Comparison of ENCODE assay signal across 15 mouse cellular contexts in the genomic region with DNA sequence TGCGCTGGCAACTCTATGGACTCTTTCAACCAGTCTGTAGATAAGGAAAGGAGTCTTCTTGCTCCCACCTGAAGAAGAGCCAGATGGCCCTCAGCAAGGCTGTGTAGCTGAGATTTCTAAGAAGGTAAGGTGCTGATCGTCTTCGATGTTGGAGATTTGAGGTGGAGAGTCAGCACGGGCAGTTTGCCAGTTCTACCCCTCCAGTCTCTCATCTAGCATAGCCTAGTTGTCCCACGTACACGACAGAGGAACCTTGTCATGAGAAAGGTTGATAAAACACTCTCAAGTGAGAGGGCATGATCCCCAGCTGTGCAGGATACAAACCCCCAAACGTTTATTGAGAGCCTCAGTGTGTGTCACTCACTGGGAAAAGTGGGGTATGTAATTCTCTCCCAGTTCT. TPM values are rescaled to one million over a fixed set of nuclear protein-coding genes. Genes with fewer than 3 reads are reported as not detected.
DNase-seq lines count a peak whose midpoint lies in the region; ATAC-seq lines count a peak whose summit lies in the region.
"Had no signal": no experiment of that assay in that cellular context is flagged by ENCODE, and none has a peak within 500 bp of the region (broad histone marks: within the 10 kb centered on the region; RNA-seq: fewer than 3 reads in every experiment).

No protein-coding gene starts in this region.

- no peaks in the 10 kb centered on the region for H3K27me3 ChIP-seq in heart, embryonic 14.5 days (ENCODE audit: control insufficient read depth, insufficient read depth, low read length)
- no peaks in the 10 kb centered on the region for H3K27me3 ChIP-seq in hindbrain, embryonic 11.5 days (ENCODE audit: control insufficient read depth, insufficient read depth, low read length)
- H3K27me3 ChIP-seq: heart, embryonic 15.5 days; hindbrain, embryonic 15.5 days had no signal

- H3K4me3 ChIP-seq in heart, embryonic 14.5 days (ENCODE audit: control insufficient read depth in 1 of 2, insufficient read depth in 1 of 2, low read depth in 1 of 2, low read length in 2 of 2): no peak overlapping the region
- no peak overlapping the region for H3K4me3 ChIP-seq in hindbrain, embryonic 11.5 days (ENCODE audit: low read depth, low read length)

- intact Hi-C loops in heart, postnatal 25 days (cut with DNase I): loop anchor here (5.0 to 10.0 kb wide), 2 partner anchors 37 to 340 kb away; partner anchors contain the start of gene Ate1

- H3K4me2 ChIP-seq in heart, embryonic 14.5 days (ENCODE audit: low read length): no peak overlapping the region
- no peak overlapping the region for H3K4me2 ChIP-seq in hindbrain, embryonic 11.5 days (replicated peaks; ENCODE audit: low read depth, low read length)

- H3K9me3 ChIP-seq in heart, embryonic 14.5 days (ENCODE audit: control insufficient read depth, low read length): no peaks in the 10 kb centered on the region
- no peaks in the 10 kb centered on the region for H3K9me3 ChIP-seq in hindbrain, embryonic 11.5 days (ENCODE audit: control insufficient read depth, low read length)
- H3K9me3 ChIP-seq: embryonic facial prominence, embryonic 10.5 days; heart, embryonic 15.5 days; hindbrain, embryonic 10.5 days; hindbrain, embryonic 15.5 days had no signal

- WGBS in heart, embryonic 14.5 days: 54% methylated on average over 7 of the region's 7 CpGs
- WGBS in hindbrain, embryonic 11.5 days: 75% methylated on average over 7 of the region's 7 CpGs

- no peak overlapping the region for H3K27ac ChIP-seq in heart, embryonic 14.5 days (replicated peaks in 1 of 2; ENCODE audit: control insufficient read depth in 1 of 2, insufficient read depth in 1 of 2, low read depth in 2 of 2, low read length in 2 of 2)
- no peak overlapping the region for H3K27ac ChIP-seq in hindbrain, embryonic 11.5 days (ENCODE audit: low read depth, low read length)
- H3K27ac ChIP-seq: heart, embryonic 15.5 days; hindbrain, embryonic 15.5 days had no signal

- 0 out of 2 replicates have a peak overlapping the region, but pooled peaks have one; percentile 3 for H3K9ac ChIP-seq in heart, embryonic 14.5 days (ENCODE audit: low read length)
- H3K9ac ChIP-seq in hindbrain, embryonic 11.5 days (ENCODE audit: low read depth, low read length): no peak overlapping the region
- H3K9ac ChIP-seq: heart, embryonic 15.5 days; hindbrain, embryonic 15.5 days had no signal

- peak; percentile 49 for DNase-seq in cerebellum, adult 11 months
- DNase-seq in heart, postnatal 25 days (ENCODE audit: low spot score): no peak
- DNase-seq in testis, postnatal 10 days (ENCODE audit: low spot score): peak; percentile 51
- no peak for DNase-seq in testis, postnatal 14 days (ENCODE audit: low spot score)
- DNase-seq in hindbrain, embryonic 11.5 days (ENCODE audit: low spot score): no peak
- DNase-seq: adrenal gland, postnatal 10 days; gastrocnemius, adult 2 months; gastrocnemius, postnatal 25 days; heart, postnatal 14 days had no signal

- H3K4me1 ChIP-seq in heart, embryonic 14.5 days (ENCODE audit: control insufficient read depth in 2 of 2, insufficient read depth in 2 of 2, low read length in 2 of 2): peaks cover 8 to 15% of the 10 kb centered on the region in 2 experiments
- peaks cover 10% of the 10 kb centered on the region; the same call in 1 of the 2 replicates for H3K4me1 ChIP-seq in hindbrain, embryonic 11.5 days (replicated peaks; ENCODE audit: control insufficient read depth, insufficient read depth, low read length)

- H3K36me3 ChIP-seq in heart, embryonic 14.5 days (ENCODE audit: control insufficient read depth, insufficient read depth, low read length): no peaks in the 10 kb centered on the region
- no peaks in the 10 kb centered on the region for H3K36me3 ChIP-seq in hindbrain, embryonic 11.5 days (ENCODE audit: control insufficient read depth, insufficient read depth, low read length)
- H3K36me3 ChIP-seq: embryonic facial prominence, embryonic 10.5 days; heart, embryonic 15.5 days; hindbrain, embryonic 10.5 days; hindbrain, embryonic 15.5 days had no signal

- no peak for ATAC-seq in cerebellum, adult (ENCODE audit: insufficient number of reproducible peaks, low FRiP score, low TSS enrichment)
- no peak for ATAC-seq in heart, embryonic 14.5 days (ENCODE audit: insufficient number of reproducible peaks, insufficient read depth, low FRiP score, low read depth)
- no peak for ATAC-seq in hindbrain, embryonic 11.5 days (ENCODE audit: low FRiP score)

RNA-seq across cellular contexts. Expression of gene Plekha1, which starts 0.8 kb away (rescaled TPM):
- polyA plus RNA-seq in heart, embryonic 14.5 days (2014; fragmentation: Nextera tagmentation; extraction: Ambion mirVana): 49.9 and 55.6 TPM in 2 replicates
- total RNA-seq in heart, postnatal 25 days (2021): 10 to 100 TPM; 37.3 to 42.6 TPM
- polyA plus RNA-seq in hindbrain, embryonic 11.5 days (2014; fragmentation: Nextera tagmentation; extraction: Ambion mirVana): 39.8 and 50.1 TPM in 2 replicates

Comparison
In these comparisons a context has a peak if more than half of its experiments do, and no peak if none do; other contexts are left out.
1. DNase-seq: peak in cerebellum, adult 11 months (single experiment) and testis, postnatal 10 days (single experiment); none in heart, postnatal 25 days (single experiment), testis, postnatal 14 days (single experiment) and hindbrain, embryonic 11.5 days (single experiment).